Mouse (Mus musculus): ENCODE results near the gene Gm904.
"Not testable (repeated sequence)": the region's sequence is repeated elsewhere in the genome, so short reads cannot be mapped to it uniquely, and the experiment has no call there.

Gm904 gene

GRCm38 (mm10) chr13:50642928-50643327 is at the start of gene Gm904:
Gene Gm904, plus strand, starts transcription at chr13:50643228.
- DNase-seq (ENCODE audit: low spot score in 2 of 2): not testable (repeated sequence)

GRCm38 (mm10) chr13:50648771-50649170 is 5.7 kb downstream of the Gm904 start:
- DNase-seq (ENCODE audit: low spot score in 2 of 2): not testable (repeated sequence)

All from urinary bladder, postnatal 4 days (tissue).